Mouse (Mus musculus) neural tube, postnatal 0 days (tissue): ENCODE data around the gene Htr3b. TPM values are rescaled to one million over a fixed set of nuclear protein-coding genes. Genes with fewer than 3 reads are reported as not detected.

Source experiments
- polyA plus RNA-seq: library from polyadenylated mRNA; unstranded; fragments of >200 nt; fragmentation: Nextera tagmentation; extraction: Ambion mirVana; gene quantifications from 2 replicates; pipeline ENCODE4 v1.2.1, GENCODE M21; 2015

Htr3b gene
- polyA plus RNA-seq = 0.24 and 0.90 TPM in 2 replicates

GRCm38 (mm10) chr9:48964587-48965040 is at the start of gene Htr3b:
Gene Htr3b, minus strand, starts transcription at chr9:48964990.

GRCm38 (mm10) chr9:48984845-48985707 is 20.3 kb upstream of the Htr3b start, which contains the start of gene Usp28:
Gene Usp28, plus strand, starts transcription at chr9:48985375.

GRCm38 (mm10) chr9:48910885-48911537 is 53.8 kb downstream of the Htr3b start, which contains the start of gene Htr3a:
Gene Htr3a, minus strand, starts transcription at chr9:48911099.

Other genes with a start within 250 kb of the Htr3b start
- gene Zbtb16, start 128.8 kb downstream of the Htr3b start, polyA plus RNA-seq = 5.6 and 9.6 TPM in 2 replicates
- 3.8 and 4.0 TPM in 2 replicates for gene Htr3a, start 53.9 kb downstream of the Htr3b start, polyA plus RNA-seq
- 13.9 and 16.6 TPM in 2 replicates for gene Usp28, start 20.4 kb upstream of the Htr3b start, polyA plus RNA-seq
- 15.0 and 15.4 TPM in 2 replicates for gene Zw10, start 90.6 kb upstream of the Htr3b start, polyA plus RNA-seq
- gene Tmprss5, start 116.3 kb upstream of the Htr3b start, polyA plus RNA-seq = 2.3 and 3.0 TPM in 2 replicates